Mouse (Mus musculus): ENCODE data around the gene Samhd1. TPM values are rescaled to one million over a fixed set of nuclear protein-coding genes. Genes with fewer than 3 reads are reported as not detected.

Samhd1 gene
- 100 to 1,000 TPM; 469 to 527 TPM for total RNA-seq (2023)

GRCm38 (mm10) chr2:157135014-157135413, at the start of gene Samhd1:
Samhd1 (minus strand) TSS chr2:157135265.

GRCm38 (mm10) chr2:157086796-157087195, 48.3 kb downstream of the Samhd1 start, which contains the start of gene Tldc2:
Tldc2 (plus strand) TSS chr2:157087055.

GRCm38 (mm10) chr2:157078793-157079700, 56.0 kb downstream of the Samhd1 start, which contains the start of gene Soga1:
Soga1 (minus strand) TSS chr2:157079254.

Other genes with a start within 250 kb of the Samhd1 start
- under 1 TPM; 0.15 to 0.18 TPM for gene Sla2, start 248.1 kb downstream of the Samhd1 start, total RNA-seq (2023)
- 10 to 100 TPM; 13.0 to 19.5 TPM for gene Ndrg3, start 143.2 kb downstream of the Samhd1 start, total RNA-seq (2023)
- gene Dsn1, start 128.1 kb downstream of the Samhd1 start, total RNA-seq (2023), result 10 to 100 TPM; 24.9 to 31.4 TPM
- 1 to 10 TPM; 3.1 to 4.7 TPM for gene Soga1, start 56.0 kb downstream of the Samhd1 start, total RNA-seq (2023)
- gene Tldc2, start 48.2 kb downstream of the Samhd1 start, total RNA-seq (2023), result not detected
- gene Rbl1, start 69.3 kb upstream of the Samhd1 start, total RNA-seq (2023), result 10 to 100 TPM; 33.0 to 33.7 TPM
- gene Rpn2, start 143.8 kb upstream of the Samhd1 start, total RNA-seq (2023), result 100 to 1,000 TPM; 132 to 142 TPM
- gene Mroh8, start 144.3 kb upstream of the Samhd1 start, total RNA-seq (2023), result not detected
- gene Ghrh, start 212.2 kb upstream of the Samhd1 start, total RNA-seq (2023), result not detected
- gene Manbal, start 232.3 kb upstream of the Samhd1 start, total RNA-seq (2023), result 10 to 100 TPM; 15.1 to 15.7 TPM